Mouse (Mus musculus): Measurements from ENCODE around the gene Rbm14. TPM values are rescaled to one million over a fixed set of nuclear protein-coding genes. Genes with fewer than 3 reads are reported as not detected.

Rbm14 gene
- polyA plus RNA-seq, 1 experiment from 2014 or later = 75.0 TPM

Other genes with a start within 250 kb of the Rbm14 start
- gene Lrfn4, start 196.0 kb downstream of the Rbm14 start, polyA plus RNA-seq (2015; fragmentation: Nextera tagmentation; extraction: Ambion mirVana) = 2.1 and 2.5 TPM in 2 replicates
- 64.7 and 66.0 TPM in 2 replicates for gene Rce1, start 186.0 kb downstream of the Rbm14 start, polyA plus RNA-seq (2015; fragmentation: Nextera tagmentation; extraction: Ambion mirVana)
- 1.2 and 3.0 TPM in 2 replicates for gene Gm960, start 113.0 kb downstream of the Rbm14 start, polyA plus RNA-seq (2015; fragmentation: Nextera tagmentation; extraction: Ambion mirVana)
- 4.7 and 5.5 TPM in 2 replicates for gene Sptbn2, start 100.5 kb downstream of the Rbm14 start, polyA plus RNA-seq (2015; fragmentation: Nextera tagmentation; extraction: Ambion mirVana)
- 50.3 and 54.8 TPM in 2 replicates for gene Rbm4b, start 55.1 kb downstream of the Rbm14 start, polyA plus RNA-seq (2015; fragmentation: Nextera tagmentation; extraction: Ambion mirVana)
- 47.4 and 47.5 TPM in 2 replicates for gene Rbm4, start 17.7 kb downstream of the Rbm14 start, polyA plus RNA-seq (2015; fragmentation: Nextera tagmentation; extraction: Ambion mirVana)
- gene Gm21992, start within 50 bp of the Rbm14 start, polyA plus RNA-seq (2015; fragmentation: Nextera tagmentation; extraction: Ambion mirVana) = 32.1 TPM in 2 replicates
- 56.6 and 60.3 TPM in 2 replicates for gene Ccs, start 27.7 kb upstream of the Rbm14 start, polyA plus RNA-seq (2015; fragmentation: Nextera tagmentation; extraction: Ambion mirVana)
- 0.09 TPM in 1 of 2 replicates, not detected in the other for gene Ccdc87, start 27.7 kb upstream of the Rbm14 start, polyA plus RNA-seq (2015; fragmentation: Nextera tagmentation; extraction: Ambion mirVana)
- gene Ctsf, start 43.5 kb upstream of the Rbm14 start, polyA plus RNA-seq (2015; fragmentation: Nextera tagmentation; extraction: Ambion mirVana) = 28.4 and 34.1 TPM in 2 replicates
- 5.3 and 8.9 TPM in 2 replicates for gene Actn3, start 66.3 kb upstream of the Rbm14 start, polyA plus RNA-seq (2015; fragmentation: Nextera tagmentation; extraction: Ambion mirVana)
- gene Zdhhc24, start 67.0 kb upstream of the Rbm14 start, polyA plus RNA-seq (2015; fragmentation: Nextera tagmentation; extraction: Ambion mirVana) = 11.6 and 12.5 TPM in 2 replicates
- gene Bbs1, start 95.0 kb upstream of the Rbm14 start, polyA plus RNA-seq (2015; fragmentation: Nextera tagmentation; extraction: Ambion mirVana) = 2.8 and 3.6 TPM in 2 replicates
- gene Dpp3, start 116.7 kb upstream of the Rbm14 start, polyA plus RNA-seq (2015; fragmentation: Nextera tagmentation; extraction: Ambion mirVana) = 119 and 134 TPM in 2 replicates
- 1.8 and 1.9 TPM in 2 replicates for gene Peli3, start 131.5 kb upstream of the Rbm14 start, polyA plus RNA-seq (2015; fragmentation: Nextera tagmentation; extraction: Ambion mirVana)
- 79.6 and 80.5 TPM in 2 replicates for gene Mrpl11, start 150.5 kb upstream of the Rbm14 start, polyA plus RNA-seq (2015; fragmentation: Nextera tagmentation; extraction: Ambion mirVana)
- 0.23 and 0.34 TPM in 2 replicates for gene Npas4, start 178.7 kb upstream of the Rbm14 start, polyA plus RNA-seq (2015; fragmentation: Nextera tagmentation; extraction: Ambion mirVana)
- gene Slc29a2, start 212.2 kb upstream of the Rbm14 start, polyA plus RNA-seq (2015; fragmentation: Nextera tagmentation; extraction: Ambion mirVana) = 3.1 and 3.3 TPM in 2 replicates
- gene B4gat1, start 227.2 kb upstream of the Rbm14 start, polyA plus RNA-seq (2015; fragmentation: Nextera tagmentation; extraction: Ambion mirVana) = 41.8 and 44.1 TPM in 2 replicates
- gene AC124502.3, start 227.3 kb upstream of the Rbm14 start, polyA plus RNA-seq (2015; fragmentation: Nextera tagmentation; extraction: Ambion mirVana) = 0.99 and 1.3 TPM in 2 replicates
- gene Brms1, start 229.7 kb upstream of the Rbm14 start, polyA plus RNA-seq (2015; fragmentation: Nextera tagmentation; extraction: Ambion mirVana) = 39.8 and 43.9 TPM in 2 replicates
- 4.5 and 4.9 TPM in 2 replicates for gene Rin1, start 238.8 kb upstream of the Rbm14 start, polyA plus RNA-seq (2015; fragmentation: Nextera tagmentation; extraction: Ambion mirVana)